Mouse (Mus musculus): ENCODE measurements around the gene Fgfr2.
"Not testable (repeated sequence)": the region's sequence is repeated elsewhere in the genome, so short reads cannot be mapped to it uniquely, and the experiment has no call there.

Fgfr2 gene

GRCm38 (mm10) chr7:132672481-132672959 is 450.6 kb downstream of the Fgfr2 start:
- CTCF ChIA-PET = no interaction called here

DNA sequence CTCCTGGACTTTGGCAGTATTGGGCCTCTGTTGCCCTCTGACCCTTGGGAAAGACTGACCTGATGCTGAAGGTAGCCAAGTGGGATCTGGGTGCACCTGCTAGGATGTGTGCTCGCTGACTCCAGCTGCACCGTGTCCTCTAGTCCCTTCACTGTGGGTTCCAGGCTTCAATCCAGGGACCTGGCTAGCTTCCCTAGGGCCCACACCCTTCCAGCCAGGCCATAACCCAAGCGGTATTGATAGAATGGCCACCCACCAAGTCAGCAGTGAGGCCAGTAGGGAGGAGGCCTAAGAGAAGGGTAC is 452.3 kb downstream of the Fgfr2 start:
- CTCF ChIA-PET = no interaction called here

DNA sequence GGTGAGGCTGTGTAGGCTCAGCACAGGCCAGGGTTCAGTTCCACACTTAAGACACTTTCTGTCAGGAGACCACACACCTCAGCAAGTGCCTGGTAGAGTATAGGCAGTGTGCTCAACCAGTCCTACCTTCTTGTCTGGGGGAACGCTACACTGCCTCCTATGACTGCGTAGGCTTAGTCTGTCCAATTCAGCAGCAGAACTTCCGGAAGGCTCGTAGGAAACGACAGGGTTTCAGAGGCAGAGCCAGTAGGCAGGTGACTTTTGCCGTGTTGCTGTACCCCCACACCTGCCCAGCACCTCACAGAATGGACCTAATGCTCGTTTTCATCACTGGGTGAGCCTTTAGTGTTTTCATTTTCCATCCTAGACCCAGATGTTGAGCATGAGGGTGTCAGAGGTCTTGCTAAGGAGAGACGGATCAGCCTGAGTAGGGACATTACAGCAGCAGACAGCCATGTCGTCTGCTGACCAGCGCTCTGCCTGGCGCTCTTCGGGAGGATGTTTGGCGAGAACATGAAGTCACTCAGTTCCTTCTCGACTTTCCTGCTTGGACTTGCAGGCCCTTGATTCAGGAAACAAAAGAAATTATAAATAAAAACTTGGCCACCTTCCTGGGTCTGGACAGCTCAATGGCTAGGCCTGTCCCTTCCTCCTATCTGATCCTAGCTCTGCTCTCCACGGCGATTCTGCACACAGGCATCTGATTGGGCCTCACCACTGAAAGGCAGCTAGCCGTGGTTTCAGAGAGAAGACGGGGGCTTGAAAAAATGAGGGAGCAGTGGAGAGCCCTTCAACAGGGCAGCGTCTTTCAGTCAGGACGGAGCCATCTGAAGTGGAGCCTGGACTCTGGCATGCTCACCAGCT is 452.9 kb downstream of the Fgfr2 start:
- CTCF ChIA-PET = no interaction called here

GRCm38 (mm10) chr7:132668604-132669003 is 454.5 kb downstream of the Fgfr2 start:
- CTCF ChIA-PET = interaction anchor here (1.2 kb wide), 1 partner anchor 14 kb away, joined by 3 read pairs; no protein-coding TSS in a partner anchor

DNA sequence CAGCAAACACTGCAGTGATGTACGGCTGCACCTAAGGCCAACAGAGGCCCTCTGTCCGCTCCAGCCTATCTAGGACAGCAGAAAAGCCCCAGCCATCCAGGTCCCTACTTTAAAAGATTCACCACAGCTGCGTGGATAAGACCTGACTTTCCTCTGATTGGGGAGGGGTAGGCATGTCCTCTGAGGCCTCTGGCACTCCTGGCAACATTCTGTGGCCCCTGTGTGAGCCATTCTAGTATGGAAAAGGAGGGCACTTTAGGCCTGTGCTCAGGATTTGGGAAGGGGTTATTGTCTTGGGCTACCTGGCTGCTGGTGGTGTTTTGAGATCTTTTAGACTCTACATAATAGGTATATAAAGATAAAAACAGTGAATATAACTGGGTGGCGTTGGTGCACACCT is 456.6 kb downstream of the Fgfr2 start:
- CTCF ChIA-PET = interaction anchor here (0.5 kb wide), 1 partner anchor 10 kb away, joined by 3 read pairs; no protein-coding TSS in a partner anchor

DNA sequence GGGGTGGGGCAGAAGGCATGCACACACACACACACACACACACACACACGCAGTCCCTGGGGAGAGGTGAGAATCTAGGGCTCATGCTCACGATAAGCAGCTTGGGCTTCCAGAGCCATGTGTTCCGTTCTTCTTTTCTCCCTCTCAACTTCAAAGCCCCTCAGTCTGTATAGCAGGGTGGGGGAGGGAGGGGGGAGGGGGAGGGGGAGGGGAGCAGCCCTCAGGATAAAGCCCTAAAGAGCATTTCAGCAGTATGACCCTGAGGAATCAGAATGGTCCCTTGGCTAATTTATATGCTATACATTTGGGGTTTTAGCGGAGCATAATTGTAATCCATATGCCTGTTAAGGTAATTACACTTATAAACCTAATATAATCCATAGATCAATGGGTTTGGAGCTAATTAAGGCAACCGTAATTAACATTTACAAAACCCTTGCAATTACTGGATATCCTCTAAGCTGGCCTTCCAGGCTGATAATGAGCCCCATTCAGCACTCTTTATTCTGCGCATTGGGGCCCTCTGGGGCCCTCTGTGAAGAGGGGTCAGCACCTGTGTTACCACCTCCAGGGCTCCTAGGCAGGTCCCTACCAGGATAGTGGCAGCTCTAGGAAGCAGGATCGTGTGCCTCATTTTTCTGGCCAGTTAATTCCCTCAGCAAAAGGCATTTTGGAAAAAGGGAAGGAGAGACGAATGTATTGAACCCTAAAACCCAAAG is 457.3 kb downstream of the Fgfr2 start:
- CTCF ChIA-PET = no interaction called here

DNA sequence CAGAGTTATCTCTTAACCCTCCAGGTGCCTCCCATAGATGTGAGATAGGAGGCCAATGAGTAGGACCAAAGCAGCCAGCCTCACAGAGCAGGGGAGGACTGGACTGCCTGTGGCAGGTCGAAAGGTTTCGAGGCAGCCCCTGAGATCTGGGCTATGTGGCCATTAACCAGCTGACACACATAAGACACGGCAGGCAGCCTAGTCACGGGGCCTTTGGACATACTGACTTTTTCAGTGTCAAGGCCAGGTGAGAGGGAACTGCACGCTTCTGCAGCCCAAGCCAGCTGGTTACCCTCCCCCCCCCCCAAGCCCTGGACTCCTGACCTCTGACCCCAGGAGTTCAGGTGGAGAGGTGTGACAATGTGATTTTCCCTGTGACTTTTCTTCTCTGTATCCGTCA is 458.3 kb downstream of the Fgfr2 start:
- CTCF ChIA-PET = no interaction called here

GRCm38 (mm10) chr7:132662831-132663230 is 460.3 kb downstream of the Fgfr2 start:
- CTCF ChIA-PET = not testable (repeated sequence)

- CTCF ChIA-PET = interaction anchor here (1.8 kb wide), 1 partner anchor 151 kb away, joined by 8 read pairs; no protein-coding TSS in a partner anchor
Measured at GRCm38 (mm10) chr7:132659633-132660032, 463.5 kb downstream of the Fgfr2 start.

GRCm38 (mm10) chr7:132658688-132659087 is 464.5 kb downstream of the Fgfr2 start:
- CTCF ChIA-PET = interaction anchor here (1.8 kb wide), 1 partner anchor 152 kb away, joined by 8 read pairs; no protein-coding TSS in a partner anchor

GRCm38 (mm10) chr7:132658058-132658450 is 465.1 kb downstream of the Fgfr2 start:
- CTCF ChIA-PET = interaction anchor here (1.8 kb wide), 1 partner anchor 153 kb away, joined by 8 read pairs; no protein-coding TSS in a partner anchor

- CTCF ChIA-PET = interaction anchor here (0.6 to 2.8 kb wide), 4 partner anchors 153 to 638 kb away, joined by 3 to 20 read pairs (median 6); no protein-coding TSS in a partner anchor
Measured at GRCm38 (mm10) chr7:132657371-132658057, 465.6 kb downstream of the Fgfr2 start.

GRCm38 (mm10) chr7:132656548-132656947 is 466.6 kb downstream of the Fgfr2 start:
- CTCF ChIA-PET = interaction anchor here (0.5 to 2.8 kb wide), 5 partner anchors 10 to 246 kb away, joined by 3 to 20 read pairs (median 3); no protein-coding TSS in a partner anchor

DNA sequence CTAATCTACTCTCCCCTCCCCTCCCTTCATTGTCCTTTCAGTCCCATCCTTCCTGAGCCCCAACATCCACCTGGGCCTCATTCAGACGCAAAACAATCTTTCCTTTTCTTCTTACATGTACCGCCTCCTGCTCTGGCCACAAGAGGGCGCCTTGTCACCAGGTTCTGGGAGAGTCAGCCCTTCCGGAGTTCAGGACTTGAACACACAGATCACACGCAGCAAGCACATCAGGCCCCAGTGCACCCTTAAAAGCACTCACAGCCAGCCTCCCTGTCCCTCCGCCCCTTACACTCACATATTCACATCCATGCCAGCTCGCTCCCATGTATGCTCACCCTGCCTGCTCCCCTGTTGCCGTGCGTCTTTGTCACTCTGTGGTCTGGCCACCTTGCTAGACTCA is 467.1 kb downstream of the Fgfr2 start:
- CTCF ChIA-PET = interaction anchor here (0.5 to 2.8 kb wide), 8 partner anchors 11 to 247 kb away, joined by 3 to 20 read pairs (median 3); no protein-coding TSS in a partner anchor

GRCm38 (mm10) chr7:132654412-132654811 is 468.7 kb downstream of the Fgfr2 start:
- CTCF ChIA-PET = interaction anchor here (0.6 kb wide), 1 partner anchor 247 kb away, joined by 6 read pairs; no protein-coding TSS in a partner anchor

- CTCF ChIA-PET = no interaction called here
Measured at GRCm38 (mm10) chr7:132646514-132646913, 476.6 kb downstream of the Fgfr2 start.

GRCm38 (mm10) chr7:132644605-132645279 is 478.4 kb downstream of the Fgfr2 start:
- CTCF ChIA-PET = no interaction called here

DNA sequence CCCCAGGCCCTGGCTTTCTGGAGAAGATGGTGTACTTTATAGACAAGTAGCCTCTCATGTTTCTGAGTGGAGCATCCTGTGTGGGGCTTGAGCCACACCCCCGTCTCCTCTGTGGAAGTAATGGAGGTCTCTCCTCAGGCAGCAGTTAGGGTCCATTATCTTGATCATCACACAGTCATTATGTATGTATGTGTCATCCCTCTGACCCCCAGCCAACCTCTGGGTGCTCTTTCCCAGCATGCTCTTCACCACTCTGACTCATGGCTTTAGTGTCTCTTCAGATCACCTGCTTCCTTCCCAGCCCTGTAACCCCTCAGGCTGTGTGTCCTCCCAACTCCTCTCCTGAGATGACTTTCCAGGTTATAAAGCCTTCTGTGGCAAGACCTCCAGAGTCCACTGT is 481.5 kb downstream of the Fgfr2 start:
- CTCF ChIA-PET = no interaction called here

GRCm38 (mm10) chr7:132640946-132641345 is 482.2 kb downstream of the Fgfr2 start:
- CTCF ChIA-PET = interaction anchor here (0.5 kb wide), 1 partner anchor 178 kb away, joined by 4 read pairs; no protein-coding TSS in a partner anchor

GRCm38 (mm10) chr7:132638446-132639087 is 484.6 kb downstream of the Fgfr2 start:
- CTCF ChIA-PET = interaction anchor here (0.8 kb wide), 1 partner anchor 239 kb away, joined by 9 read pairs; no protein-coding TSS in a partner anchor
